Mouse (Mus musculus) embryonic facial prominence, embryonic 11.5 days (tissue): ENCODE results near the gene Gfi1b. TPM values are rescaled to one million over a fixed set of nuclear protein-coding genes. Genes with fewer than 3 reads are reported as not detected.

ENCODE experiments used
- ATAC-seq: fragments of 200-750 bp; cut with Nextera tagmentation; replicated peaks from 2 replicates; pipeline ENCODE4 v1.8.0; 2017; ENCODE audit warnings: low read depth; ENCODE audit not compliant: insufficient number of reproducible peaks, low FRiP score, low TSS enrichment
- DNase-seq: peaks from one replicate; pipeline ENCODE4 v3.0.0-alpha.2; 2015; ENCODE audit warnings: low spot score
- H3K27ac ChIP-seq: fragments of 300-500 bp; sonication (generic); replicated peaks from 2 replicates; pipeline ENCODE4 v1.5.1; 2014; ENCODE audit warnings: mild to moderate bottlenecking, low read depth, low read length, control low read depth
- H3K27me3 ChIP-seq: fragments of 300-500 bp; sonication (generic); 2 replicates; pipeline ENCODE4 v1.6.1; 2014; ENCODE audit warnings: mild to moderate bottlenecking, low read length, moderate library complexity, mixed read lengths; ENCODE audit not compliant: control insufficient read depth, insufficient read depth
- H3K36me3 ChIP-seq: fragments of 300-500 bp; sonication (generic); replicated peaks from 2 replicates; pipeline ENCODE4 v1.6.1; 2014; ENCODE audit warnings: low read depth, mild to moderate bottlenecking, low read length, moderate library complexity, mixed read lengths; ENCODE audit not compliant: control insufficient read depth, insufficient read depth
- H3K4me1 ChIP-seq: fragments of 300-500 bp; sonication (generic); 2 replicates; pipeline ENCODE4 v1.6.1; 2014; ENCODE audit warnings: low read length, mixed read lengths; ENCODE audit not compliant: control insufficient read depth, insufficient read depth
- H3K4me2 ChIP-seq: fragments of 300-500 bp; sonication (generic); 2 replicates; pipeline ENCODE4 v1.6.1; 2014; ENCODE audit warnings: low read depth, mild to moderate bottlenecking, control low read depth, low read length, moderate library complexity
- H3K4me3 ChIP-seq: fragments of 300-500 bp; sonication (generic); 2 replicates; pipeline ENCODE4 v1.5.1; 2014; ENCODE audit warnings: low read depth, low read length, control low read depth
- H3K9ac ChIP-seq: fragments of 300-500 bp; sonication (generic); replicated peaks from 2 replicates; pipeline ENCODE4 v1.6.1; 2014; ENCODE audit warnings: mild to moderate bottlenecking, control low read depth, low read length
- H3K9me3 ChIP-seq: fragments of 300-500 bp; sonication (generic); replicated peaks from 2 replicates; pipeline ENCODE4 v1.6.1; 2016; ENCODE audit warnings: mild to moderate bottlenecking, low read length, inconsistent platforms, mixed read lengths; ENCODE audit not compliant: control insufficient read depth
- WGBS: fragments of 180-500 bp; shearing (Covaris S2); extraction: QIAGEN DNeasy Blood & Tissue Kit; methylation state at CpG from one replicate; pipeline ENCODE4 v1.1.7; 2014; 5-methylcytosine and 5-hydroxymethylcytosine counted together
- polyA plus RNA-seq: library from polyadenylated mRNA; unstranded; fragments of >200 nt; fragmentation: Nextera tagmentation; extraction: Ambion mirVana; gene quantifications from 2 replicates; pipeline ENCODE4 v1.2.1, GENCODE M21; 2014

Gfi1b gene
- polyA plus RNA-seq, 1 experiment from 2014 or later: 2.6 TPM

GRCm38 (mm10) chr2:28621111-28621510, 671 bp downstream of the Gfi1b start:
- no peak for DNase-seq
- Histone ChIP-seq H3K27ac (no peak overlapping the region), H3K4me3 (no peak overlapping the region), H3K9me3 (no peaks in the 10 kb centered on the region), H3K4me1 (no peaks in the 10 kb centered on the region), H3K36me3 (no peaks in the 10 kb centered on the region), H3K4me2 (no peak overlapping the region), H3K9ac (no peak overlapping the region), H3K27me3 (peaks cover 4% of the 10 kb centered on the region; the same call in 1 of the 2 replicates)
- 26% methylated on average over 2 of the region's 2 CpGs for WGBS
- ATAC-seq: no peak

- no peaks in the 10 kb centered on the region for H3K4me1 ChIP-seq
- ATAC-seq (no peak), DNase-seq (no peak)
- no peak overlapping the region for H3K27ac ChIP-seq
- no peaks in the 10 kb centered on the region for H3K36me3 ChIP-seq
- no peak overlapping the region for H3K4me3 ChIP-seq
- H3K9ac ChIP-seq: no peak overlapping the region
- H3K27me3 ChIP-seq: peaks cover 4% of the 10 kb centered on the region; the same call in 1 of the 2 replicates
- whole genome bisulfite sequencing: 64% methylated on average over 10 of the region's 10 CpGs
- no peaks in the 10 kb centered on the region for H3K9me3 ChIP-seq
- no peak overlapping the region for H3K4me2 ChIP-seq
These were observed 1.3 kb downstream of the Gfi1b start for GRCm38 (mm10) chr2:28620522-28620921.

- Histone ChIP-seq H3K4me3 (no peak overlapping the region), H3K4me2 (no peak overlapping the region), H3K9ac (no peak overlapping the region), H3K9me3 (no peaks in the 10 kb centered on the region), H3K27ac (no peak overlapping the region), H3K36me3 (no peaks in the 10 kb centered on the region), H3K4me1 (no peaks in the 10 kb centered on the region), H3K27me3 (peaks cover 4% of the 10 kb centered on the region; the same call in 1 of the 2 replicates)
- 77% methylated on average over 6 of the region's 6 CpGs for WGBS
- DNase-seq: no peak
- no peak for ATAC-seq
These were observed 2.4 kb downstream of the Gfi1b start for GRCm38 (mm10) chr2:28619369-28619768.

- DNase-seq (no peak), ATAC-seq (no peak)
- Histone ChIP-seq H3K4me3 (no peak overlapping the region), H3K4me2 (no peak overlapping the region), H3K27me3 (peaks cover 4% of the 10 kb centered on the region; the same call in 1 of the 2 replicates), H3K36me3 (no peaks in the 10 kb centered on the region), H3K9me3 (no peaks in the 10 kb centered on the region), H3K4me1 (no peaks in the 10 kb centered on the region), H3K27ac (no peak overlapping the region), H3K9ac (no peak overlapping the region)
- WGBS: 83% methylated on average over 6 of the region's 6 CpGs
These were observed 2.9 kb downstream of the Gfi1b start for GRCm38 (mm10) chr2:28618777-28619336.

- ATAC-seq (no peak), DNase-seq (no peak)
- Histone ChIP-seq H3K36me3 (no peaks in the 10 kb centered on the region), H3K27me3 (peaks cover 4% of the 10 kb centered on the region; the same call in 1 of the 2 replicates), H3K4me2 (no peak overlapping the region), H3K4me3 (no peak overlapping the region), H3K27ac (no peak overlapping the region), H3K4me1 (no peaks in the 10 kb centered on the region), H3K9ac (no peak overlapping the region), H3K9me3 (no peaks in the 10 kb centered on the region)
- WGBS: 76% methylated on average over 8 of the region's 8 CpGs
These were observed 4.0 kb downstream of the Gfi1b start for GRCm38 (mm10) chr2:28617498-28618486.

GRCm38 (mm10) chr2:28616874-28617273, 4.9 kb downstream of the Gfi1b start:
- peaks cover 3% of the 10 kb centered on the region; the same call in 1 of the 2 replicates for H3K27me3 ChIP-seq
- H3K27ac ChIP-seq: no peak overlapping the region
- ATAC-seq (no peak), DNase-seq (no peak)
- no peak overlapping the region for H3K4me3 ChIP-seq
- H3K36me3 ChIP-seq: no peaks in the 10 kb centered on the region
- H3K9ac ChIP-seq: no peak overlapping the region
- H3K4me2 ChIP-seq: no peak overlapping the region
- H3K4me1 ChIP-seq: no peaks in the 10 kb centered on the region
- WGBS: 80% methylated on average over 9 of the region's 9 CpGs
- no peaks in the 10 kb centered on the region for H3K9me3 ChIP-seq

- Histone ChIP-seq H3K9me3 (no peaks in the 10 kb centered on the region), H3K9ac (no peak overlapping the region), H3K27ac (no peak overlapping the region), H3K4me2 (no peak overlapping the region), H3K36me3 (no peaks in the 10 kb centered on the region), H3K4me3 (no peak overlapping the region), H3K27me3 (no peaks in the 10 kb centered on the region), H3K4me1 (no peaks in the 10 kb centered on the region)
- DNase-seq (no peak), ATAC-seq (no peak)
- WGBS: 32% methylated on average over 5 of the region's 5 CpGs
These were observed 5.4 kb downstream of the Gfi1b start for GRCm38 (mm10) chr2:28616358-28616757.

- Histone ChIP-seq H3K9me3 (no peaks in the 10 kb centered on the region), H3K4me3 (no peak overlapping the region), H3K4me1 (no peaks in the 10 kb centered on the region), H3K4me2 (no peak overlapping the region), H3K9ac (no peak overlapping the region), H3K36me3 (no peaks in the 10 kb centered on the region), H3K27me3 (no peaks in the 10 kb centered on the region), H3K27ac (no peak overlapping the region)
- WGBS: 86% methylated on average over 10 of the region's 10 CpGs
- DNase-seq (no peak), ATAC-seq (no peak)
These were observed 8.2 kb downstream of the Gfi1b start for GRCm38 (mm10) chr2:28613599-28613998.
